Mouse (Mus musculus): ENCODE measurements around the gene Dynlt1b.
A peak's percentile ranks its signal among the peaks of the same experiment; 100 is the strongest.
"Not testable (repeated sequence)": the region's sequence is repeated elsewhere in the genome, so short reads cannot be mapped to it uniquely, and the experiment has no call there.

The Dynlt1b gene

GRCm38 (mm10) chr17:6429945-6430344, at the start of gene Dynlt1b:
Gene Dynlt1b, plus strand, starts transcription at chr17:6430112.
- peak; percentile 71 for DNase-seq (ENCODE audit: low read depth, low spot score)

DNA sequence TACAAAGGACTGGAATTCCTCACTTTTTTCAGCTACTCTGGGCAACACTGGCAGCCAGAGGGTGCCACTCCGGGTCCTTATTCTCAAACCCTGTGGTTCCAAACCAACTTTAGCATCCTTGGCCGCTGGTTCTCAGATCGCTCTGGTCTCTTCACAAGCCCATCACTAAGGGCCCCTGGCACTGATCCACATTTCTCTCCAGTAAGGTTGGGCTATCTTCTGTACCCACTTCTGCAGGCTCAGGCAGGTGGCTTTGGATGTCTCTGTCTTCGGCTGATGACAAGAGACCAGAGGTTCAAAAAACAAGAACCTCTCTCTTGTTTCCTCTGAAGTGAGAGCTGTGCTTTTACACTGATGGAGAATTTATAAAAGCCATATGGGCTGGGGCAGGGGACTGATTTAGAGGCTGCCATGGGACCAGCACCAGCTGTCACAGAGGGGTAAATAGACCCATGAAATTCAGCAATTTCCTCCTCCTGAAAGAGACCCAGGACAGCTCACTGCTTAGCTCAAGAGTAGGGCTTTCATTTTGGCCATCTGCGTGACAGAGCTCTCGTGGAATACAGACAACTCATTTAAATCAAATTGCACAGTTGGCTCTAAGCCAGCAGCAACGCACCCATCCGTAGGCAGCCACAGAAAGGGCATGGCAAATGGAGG, 49.6 kb upstream of the Dynlt1b start:
- not testable (repeated sequence) for DNase-seq (ENCODE audit: low read depth, low spot score)

GRCm38 (mm10) chr17:6381071-6381682, 48.7 kb upstream of the Dynlt1b start:
- DNase-seq (ENCODE audit: low read depth, low spot score), result not testable (repeated sequence)

DNA sequence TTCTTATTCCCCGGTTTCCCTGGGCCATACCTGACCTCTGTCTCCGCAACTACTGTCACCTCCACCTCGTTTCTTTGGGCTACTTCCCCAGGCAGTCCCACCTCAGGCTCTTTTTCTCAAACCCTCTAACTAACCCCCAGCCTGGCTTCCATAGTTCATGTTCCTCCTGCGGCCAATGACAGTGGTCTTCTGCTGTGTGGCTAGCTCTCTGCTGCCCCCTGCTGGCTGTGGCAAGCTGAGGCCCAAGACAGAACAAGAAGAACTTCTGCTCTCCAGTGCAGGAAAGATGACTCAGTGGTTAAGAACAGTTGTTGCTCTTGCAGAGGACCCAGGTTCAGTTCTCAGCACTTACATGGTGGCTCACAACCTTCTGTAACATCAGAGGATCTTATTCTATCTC, 43.0 kb upstream of the Dynlt1b start:
- not testable (repeated sequence) for DNase-seq (ENCODE audit: low read depth, low spot score)

- not testable (repeated sequence) for DNase-seq (ENCODE audit: low read depth, low spot score)
Observed at GRCm38 (mm10) chr17:6387380-6387911, 42.5 kb upstream of the Dynlt1b start.

- DNase-seq (ENCODE audit: low read depth, low spot score), result not testable (repeated sequence)
Observed at GRCm38 (mm10) chr17:6389463-6389862, 40.4 kb upstream of the Dynlt1b start.

- DNase-seq (ENCODE audit: low read depth, low spot score), result not testable (repeated sequence)
Observed at GRCm38 (mm10) chr17:6390731-6391130, 39.2 kb upstream of the Dynlt1b start.

DNA sequence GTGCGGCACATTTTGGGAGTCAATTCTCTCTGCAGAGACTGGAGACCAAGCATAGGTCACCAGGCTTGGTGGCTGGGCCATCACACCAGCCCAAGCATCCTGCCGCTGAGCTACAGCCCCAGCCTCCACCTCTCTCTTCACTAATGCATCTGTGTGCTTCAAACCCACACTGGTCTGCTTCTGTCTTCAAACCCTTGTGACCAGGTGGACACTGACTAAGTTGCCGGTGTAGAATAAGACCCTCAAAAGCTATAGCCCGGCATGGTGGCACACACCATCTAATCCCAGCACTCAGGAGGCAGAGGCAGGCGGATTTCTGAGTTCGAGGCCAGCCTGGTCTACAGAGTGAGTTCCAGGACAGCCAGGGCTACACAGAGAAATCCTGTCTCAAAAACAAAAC, 38.2 kb upstream of the Dynlt1b start:
- not testable (repeated sequence) for DNase-seq (ENCODE audit: low read depth, low spot score)

- not testable (repeated sequence) for DNase-seq (ENCODE audit: low read depth, low spot score)
Observed at GRCm38 (mm10) chr17:6392473-6393340, 37.2 kb upstream of the Dynlt1b start.

- not testable (repeated sequence) for DNase-seq (ENCODE audit: low read depth, low spot score)
Observed at GRCm38 (mm10) chr17:6398079-6398478, 31.8 kb upstream of the Dynlt1b start.

DNA sequence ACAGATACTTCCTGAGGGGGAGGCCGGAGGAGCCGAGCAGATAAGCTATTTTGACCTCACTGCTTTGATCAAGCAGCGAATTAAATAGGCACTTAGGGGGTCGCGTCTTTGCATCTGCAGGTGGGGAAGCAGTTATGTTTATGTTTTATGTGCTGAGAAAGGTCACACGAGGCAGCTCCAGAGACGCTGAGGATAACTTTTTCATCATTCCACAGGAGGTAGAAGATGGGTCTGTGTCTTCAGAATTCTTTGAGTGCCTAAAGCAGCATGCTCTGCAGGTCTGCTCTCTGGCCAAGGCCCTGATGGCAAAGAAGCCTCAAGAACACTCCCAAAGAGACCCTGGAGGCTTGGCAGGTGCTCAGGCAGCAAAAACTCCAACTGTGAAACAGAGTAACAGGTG, 31.1 kb upstream of the Dynlt1b start:
- not testable (repeated sequence) for DNase-seq (ENCODE audit: low read depth, low spot score)

DNA sequence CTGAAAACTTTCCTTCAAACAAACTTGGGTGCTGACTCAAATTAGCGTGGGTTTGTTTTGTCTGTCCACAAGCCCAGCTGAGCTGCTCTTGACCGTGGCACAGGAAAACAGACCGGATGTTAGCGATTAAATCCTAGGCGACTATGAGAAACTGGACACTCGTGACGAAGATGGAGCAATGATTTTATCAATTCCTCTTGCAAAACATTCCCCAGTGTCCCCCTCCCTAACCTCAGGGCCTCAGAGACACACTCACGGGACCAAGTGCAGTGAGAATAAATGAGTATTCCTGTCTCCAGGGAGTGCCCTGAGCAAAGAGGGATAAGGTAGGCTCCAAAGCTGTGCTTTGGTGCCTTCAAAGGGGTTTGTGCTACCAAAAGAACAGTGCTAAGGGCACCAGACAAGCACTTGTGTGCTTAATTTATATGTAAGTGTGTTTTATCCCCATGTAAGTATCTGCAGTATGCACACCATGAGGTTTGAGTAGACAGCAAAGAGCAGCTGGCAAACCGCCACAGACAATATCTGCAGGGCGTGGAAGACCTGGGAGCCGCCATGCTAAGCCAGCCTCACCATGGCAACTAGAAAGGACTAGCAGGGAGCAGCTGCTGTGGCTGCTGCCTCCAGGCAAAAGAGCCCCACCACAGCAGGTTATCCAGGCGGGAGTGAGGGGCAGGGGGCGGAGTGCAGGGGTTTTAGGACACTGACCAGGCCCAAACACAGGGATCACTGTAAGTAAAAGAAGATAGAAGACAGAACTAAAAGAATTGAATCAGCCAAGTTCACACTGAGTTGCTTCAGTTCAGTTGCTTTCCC, 30.4 kb upstream of the Dynlt1b start:
- not testable (repeated sequence) for DNase-seq (ENCODE audit: low read depth, low spot score)

DNA sequence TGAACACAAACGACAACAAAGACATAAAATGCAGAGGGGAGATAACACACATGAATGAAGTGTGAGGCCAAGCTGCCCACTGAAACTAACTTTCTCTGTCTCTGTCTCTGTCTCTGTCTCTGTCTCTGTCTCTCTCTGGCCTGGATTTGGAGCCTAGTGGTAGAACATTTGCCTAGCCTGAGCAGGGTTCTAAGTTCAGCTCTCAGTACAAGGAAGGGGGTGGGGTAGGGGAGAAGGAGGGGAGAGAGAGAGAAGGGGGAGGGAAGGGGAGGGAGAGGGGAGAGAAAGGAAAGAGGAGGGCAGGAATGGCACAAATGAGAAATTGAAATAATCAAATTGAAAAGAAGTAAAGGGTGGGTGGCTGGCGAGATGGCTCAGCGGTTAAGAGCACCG, 29.8 kb upstream of the Dynlt1b start:
- DNase-seq (ENCODE audit: low read depth, low spot score), result not testable (repeated sequence)

- DNase-seq (ENCODE audit: low read depth, low spot score), result not testable (repeated sequence)
Observed at GRCm38 (mm10) chr17:6404493-6404892, 25.4 kb upstream of the Dynlt1b start.

GRCm38 (mm10) chr17:6406972-6407371, 22.9 kb upstream of the Dynlt1b start:
- DNase-seq (ENCODE audit: low read depth, low spot score), result not testable (repeated sequence)

- not testable (repeated sequence) for DNase-seq (ENCODE audit: low read depth, low spot score)
Observed at GRCm38 (mm10) chr17:6410713-6411213, 19.1 kb upstream of the Dynlt1b start.

GRCm38 (mm10) chr17:6417118-6417517, 12.8 kb upstream of the Dynlt1b start:
- DNase-seq (ENCODE audit: low read depth, low spot score), result not testable (repeated sequence)

DNA sequence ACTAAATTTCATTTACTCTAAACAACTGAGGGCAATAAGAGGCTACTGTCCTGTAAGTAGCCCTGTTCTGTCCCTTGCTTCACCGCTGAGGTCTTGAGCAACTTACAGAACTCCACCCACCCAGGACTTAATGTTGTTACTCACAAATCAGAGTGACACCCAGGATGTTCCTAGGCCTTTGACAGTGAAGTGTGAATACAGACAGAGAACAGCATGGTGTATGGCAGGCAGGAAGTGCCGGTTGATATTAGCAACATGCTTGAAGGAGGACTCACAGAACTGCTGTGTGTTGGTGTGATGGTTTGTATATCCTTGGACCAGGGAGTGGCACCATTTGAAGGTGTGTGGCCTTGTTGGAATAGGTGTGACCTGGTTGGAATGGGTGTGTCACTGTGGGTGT, 9.4 kb upstream of the Dynlt1b start:
- DNase-seq (ENCODE audit: low read depth, low spot score), result not testable (repeated sequence)

DNA sequence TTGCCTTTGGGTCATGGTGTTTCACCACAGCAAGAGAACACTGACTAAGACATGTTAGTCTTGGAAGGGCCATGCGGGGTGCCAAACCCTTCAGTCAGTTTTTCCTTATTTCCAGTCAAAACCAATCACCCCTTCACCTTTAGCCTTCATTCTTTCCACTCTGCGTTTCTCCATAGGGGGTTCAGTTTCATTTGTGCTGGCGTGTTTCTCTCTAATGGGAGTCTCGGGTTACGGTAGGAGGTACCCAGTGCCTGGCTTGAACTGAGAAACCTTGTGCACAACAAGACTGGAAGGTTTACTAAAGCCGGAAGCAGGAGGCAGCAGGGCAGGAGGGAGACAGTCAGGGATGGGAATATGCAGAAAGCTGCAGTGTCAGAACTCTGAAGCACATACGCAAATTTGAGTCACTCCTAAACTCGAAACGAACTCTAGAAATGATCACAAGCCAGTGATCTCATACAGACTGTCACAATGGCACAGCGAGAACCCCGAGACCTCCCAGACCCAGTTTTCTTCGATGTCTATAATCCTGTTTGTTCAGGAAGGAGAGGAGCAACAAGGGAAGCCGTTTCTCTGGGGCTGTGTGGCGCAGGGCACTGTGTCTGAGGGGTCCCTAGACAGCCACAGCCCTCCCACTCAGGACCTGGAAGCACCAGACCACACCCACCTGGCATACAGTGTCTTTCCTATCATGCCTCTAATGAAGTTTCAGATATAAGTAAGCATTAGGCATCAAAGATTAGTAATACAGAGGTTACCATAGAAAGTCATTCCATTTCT, 8.2 kb upstream of the Dynlt1b start:
- not testable (repeated sequence) for DNase-seq (ENCODE audit: low read depth, low spot score)

DNA sequence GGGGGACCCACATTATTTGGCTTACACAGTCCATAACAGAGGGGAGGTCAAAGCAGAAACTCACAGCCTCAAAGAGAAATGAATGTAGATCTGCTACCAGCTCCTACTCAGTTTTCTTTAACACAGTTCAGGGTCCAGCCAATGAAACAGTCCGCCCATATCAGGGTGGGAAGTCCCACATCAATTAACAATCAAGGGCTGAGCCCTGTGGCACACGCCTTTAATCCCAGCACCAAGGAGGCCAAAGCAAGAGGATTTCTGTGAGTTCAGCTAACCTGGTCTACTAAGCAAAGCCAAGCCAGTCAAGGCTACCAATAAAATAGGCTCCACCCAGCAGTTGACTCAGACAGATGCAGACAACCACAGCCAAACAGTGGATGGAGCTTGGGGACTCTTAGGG, 7.5 kb upstream of the Dynlt1b start:
- not testable (repeated sequence) for DNase-seq (ENCODE audit: low read depth, low spot score)
